ENCODE assay signal across 8 mouse cellular contexts in genomic region chr2:65668437-65669135, GRCm38 (mm10). TPM values are rescaled to one million over a fixed set of nuclear protein-coding genes. Genes with fewer than 3 reads are reported as not detected.
A peak's percentile ranks its signal among the peaks of the same experiment; 100 is the strongest.
DNase-seq lines count a peak whose midpoint lies in the region; ATAC-seq lines count a peak whose summit lies in the region.

No protein-coding gene starts in this region.

- peak overlapping the region; percentile 54; the same call in 1 of the 2 replicates for H3K9ac ChIP-seq in embryonic facial prominence, embryonic 11.5 days (replicated peaks; ENCODE audit: low read length)
- no peak overlapping the region for H3K9ac ChIP-seq in limb, embryonic 12.5 days (replicated peaks)
- peak overlapping the region; percentile 67 for H3K9ac ChIP-seq in midbrain, embryonic 14.5 days (replicated peaks; ENCODE audit: low read length)
- no peak overlapping the region for H3K9ac ChIP-seq in stomach, embryonic 15.5 days

- no peaks in the 10 kb centered on the region for H3K9me3 ChIP-seq in embryonic facial prominence, embryonic 11.5 days (replicated peaks; ENCODE audit: control insufficient read depth, low read length)
- H3K9me3 ChIP-seq in limb, embryonic 12.5 days = no peaks in the 10 kb centered on the region
- H3K9me3 ChIP-seq in midbrain, embryonic 14.5 days (ENCODE audit: control insufficient read depth, low read length) = no peaks in the 10 kb centered on the region
- H3K9me3 ChIP-seq in stomach, embryonic 15.5 days = no peaks in the 10 kb centered on the region

- peak; percentile 52 for DNase-seq in urinary bladder, postnatal 14 days (ENCODE audit: low spot score)
- DNase-seq in urinary bladder, adult 2 months (ENCODE audit: low spot score) = no peak
- peak; percentile 94 for DNase-seq in embryonic facial prominence, embryonic 11.5 days (ENCODE audit: low spot score)
- DNase-seq in heart, adult 9 months (ENCODE audit: low spot score in 2 of 2) = peak; percentile 62 to 74
- DNase-seq in kidney, adult 8-10 months = peak; percentile 74 to 75
- peak; percentile 96 for DNase-seq in midbrain, embryonic 14.5 days

- H3K4me3 ChIP-seq in embryonic facial prominence, embryonic 11.5 days (ENCODE audit: low read depth, low read length) = peak overlapping the region; percentile 26
- H3K4me3 ChIP-seq in limb, embryonic 12.5 days (replicated peaks) = peak overlapping the region; percentile 36
- H3K4me3 ChIP-seq in midbrain, embryonic 14.5 days (replicated peaks; ENCODE audit: low read depth, low read length) = peak overlapping the region; percentile 46
- H3K4me3 ChIP-seq in stomach, embryonic 15.5 days (replicated peaks) = peak overlapping the region; percentile 41

- WGBS in embryonic facial prominence, embryonic 11.5 days = 16% methylated on average over 12 of the region's 12 CpGs
- 16% methylated on average over 12 of the region's 12 CpGs for whole genome bisulfite sequencing in limb, embryonic 12.5 days
- 10% methylated on average over 12 of the region's 12 CpGs for WGBS in midbrain, embryonic 14.5 days
- WGBS in stomach, embryonic 15.5 days = 18% methylated on average over 12 of the region's 12 CpGs

- H3K27me3 ChIP-seq in embryonic facial prominence, embryonic 11.5 days (ENCODE audit: control insufficient read depth, insufficient read depth, low read length) = no peaks in the 10 kb centered on the region
- H3K27me3 ChIP-seq in limb, embryonic 12.5 days = no peaks in the 10 kb centered on the region
- no peaks in the 10 kb centered on the region for H3K27me3 ChIP-seq in midbrain, embryonic 14.5 days (ENCODE audit: control insufficient read depth, insufficient read depth, low read length)
- H3K27me3 ChIP-seq in stomach, embryonic 15.5 days (replicated peaks) = no peaks in the 10 kb centered on the region

- H3K4me2 ChIP-seq in embryonic facial prominence, embryonic 11.5 days (ENCODE audit: low read depth, low read length) = peak overlapping the region; percentile 46
- H3K4me2 ChIP-seq in limb, embryonic 12.5 days = peak overlapping the region; percentile 52
- H3K4me2 ChIP-seq in midbrain, embryonic 14.5 days (ENCODE audit: low read length) = peak overlapping the region; percentile 67
- peak overlapping the region; percentile 66 for H3K4me2 ChIP-seq in stomach, embryonic 15.5 days

- H3K27ac ChIP-seq in embryonic facial prominence, embryonic 11.5 days (replicated peaks; ENCODE audit: low read depth, low read length) = no peak overlapping the region
- H3K27ac ChIP-seq in limb, embryonic 12.5 days = no peak overlapping the region
- H3K27ac ChIP-seq in midbrain, embryonic 14.5 days (replicated peaks; ENCODE audit: low read depth, low read length) = peak overlapping the region; percentile 80
- no peak overlapping the region for H3K27ac ChIP-seq in stomach, embryonic 15.5 days

- H3K36me3 ChIP-seq in embryonic facial prominence, embryonic 11.5 days (replicated peaks; ENCODE audit: control insufficient read depth, insufficient read depth, low read depth, low read length) = no peaks in the 10 kb centered on the region
- no peaks in the 10 kb centered on the region for H3K36me3 ChIP-seq in limb, embryonic 12.5 days
- no peaks in the 10 kb centered on the region for H3K36me3 ChIP-seq in midbrain, embryonic 14.5 days (ENCODE audit: control insufficient read depth, insufficient read depth, low read length)
- no peaks in the 10 kb centered on the region for H3K36me3 ChIP-seq in stomach, embryonic 15.5 days

- peak; percentile 96 for ATAC-seq in embryonic facial prominence, embryonic 11.5 days (replicated peaks; ENCODE audit: insufficient number of reproducible peaks, low FRiP score, low TSS enrichment, low read depth)
- ATAC-seq in limb, embryonic 12.5 days (ENCODE audit: insufficient number of reproducible peaks, insufficient read depth, low FRiP score, low TSS enrichment, low read depth) = peak; percentile 93
- ATAC-seq in midbrain, embryonic 14.5 days (ENCODE audit: low FRiP score, low TSS enrichment) = peak; percentile 96
- peak; percentile 88; the same call in 1 of the 2 replicates for ATAC-seq in stomach, embryonic 15.5 days (ENCODE audit: insufficient read depth, low FRiP score, low read depth)

- no peaks in the 10 kb centered on the region for H3K4me1 ChIP-seq in embryonic facial prominence, embryonic 11.5 days (ENCODE audit: control insufficient read depth, insufficient read depth, low read length)
- no peaks in the 10 kb centered on the region for H3K4me1 ChIP-seq in limb, embryonic 12.5 days (replicated peaks)
- H3K4me1 ChIP-seq in midbrain, embryonic 14.5 days (ENCODE audit: control insufficient read depth, insufficient read depth, low read length) = peaks cover 9% of the 10 kb centered on the region
- H3K4me1 ChIP-seq in stomach, embryonic 15.5 days = no peaks in the 10 kb centered on the region

RNA-seq across cellular contexts. Expression of gene Scn2a, which starts 48.0 kb away (rescaled TPM):
- polyA plus RNA-seq in urinary bladder, adult 2 months (2012; rRNA removed) = 2.4 and 2.8 TPM in 2 replicates
- polyA plus RNA-seq in embryonic facial prominence, embryonic 11.5 days (2014; fragmentation: Nextera tagmentation; extraction: Ambion mirVana) = 5.5 and 5.8 TPM in 2 replicates
- polyA plus RNA-seq in limb, embryonic 12.5 days (2016; fragmentation: Nextera tagmentation; extraction: Ambion mirVana) = 3.5 and 4.5 TPM in 2 replicates
- 40.6 and 47.4 TPM in 2 replicates for polyA plus RNA-seq in midbrain, embryonic 14.5 days (2014; fragmentation: Nextera tagmentation; extraction: Ambion mirVana)
- 2.9 and 3.1 TPM in 2 replicates for polyA plus RNA-seq in stomach, embryonic 15.5 days (2015; fragmentation: Nextera tagmentation; extraction: Ambion mirVana)

Comparison
In these comparisons a context has a peak if more than half of its experiments do, and no peak if none do; other contexts are left out.
1. H3K9ac ChIP-seq: peak in embryonic facial prominence, embryonic 11.5 days (single experiment) and midbrain, embryonic 14.5 days (single experiment); none in limb, embryonic 12.5 days (single experiment) and stomach, embryonic 15.5 days (single experiment).
2. Peak in every context shown above with its lines, with median percentiles within 50 percentile points of each other: ATAC-seq, H3K4me2 ChIP-seq and H3K4me3 ChIP-seq.